Mouse (Mus musculus) intestine, embryonic 15.5 days (tissue): ENCODE data around the gene Samd11. TPM values are rescaled to one million over a fixed set of nuclear protein-coding genes. Genes with fewer than 3 reads are reported as not detected.

ENCODE experiments used
- ATAC-seq: fragments of 200-750 bp; cut with Nextera tagmentation; 2 replicates; pipeline ENCODE4 v1.8.0; 2017; ENCODE audit warnings: moderate TSS enrichment, moderate library complexity
- H3K27ac ChIP-seq: fragments of 300-500 bp; sonication (generic); 2 replicates; pipeline ENCODE4 v1.5.1; 2015; ENCODE audit warnings: mild to moderate bottlenecking, inconsistent platforms
- H3K27me3 ChIP-seq: fragments of 300-500 bp; sonication (generic); replicated peaks from 2 replicates; pipeline ENCODE4 v1.6.1; 2015; ENCODE audit warnings: inconsistent platforms
- H3K36me3 ChIP-seq: fragments of 300-500 bp; sonication (generic); 2 replicates; pipeline ENCODE4 v1.6.1; 2015; ENCODE audit warnings: inconsistent platforms
- H3K4me1 ChIP-seq: fragments of 300-500 bp; sonication (generic); replicated peaks from 2 replicates; pipeline ENCODE4 v1.6.1; 2015; ENCODE audit warnings: inconsistent platforms
- H3K4me2 ChIP-seq: fragments of 300-500 bp; sonication (generic); replicated peaks from 2 replicates; pipeline ENCODE4 v1.6.1; 2015; ENCODE audit warnings: mild to moderate bottlenecking, inconsistent platforms
- H3K4me3 ChIP-seq: fragments of 300-500 bp; sonication (generic); replicated peaks from 2 replicates; pipeline ENCODE4 v1.5.1; 2015; ENCODE audit warnings: inconsistent platforms
- H3K9ac ChIP-seq: fragments of 300-500 bp; sonication (generic); 2 replicates; pipeline ENCODE4 v1.6.1; 2015; ENCODE audit warnings: inconsistent platforms
- H3K9me3 ChIP-seq: fragments of 300-500 bp; sonication (generic); 2 replicates; pipeline ENCODE4 v1.6.1; 2016; ENCODE audit warnings: inconsistent platforms
- WGBS: fragments of 180-500 bp; shearing (Covaris S2); methylation state at CpG from one replicate; pipeline ENCODE4 v1.1.7; 2015; 5-methylcytosine and 5-hydroxymethylcytosine counted together
- polyA plus RNA-seq: library from polyadenylated mRNA; unstranded; fragments of >200 nt; fragmentation: Nextera tagmentation; extraction: Ambion mirVana; gene quantifications from 2 replicates; pipeline ENCODE4 v1.2.1, GENCODE M21; 2015

Samd11 gene
- polyA plus RNA-seq, 1 experiment from 2014 or later: 0.69 TPM

- no peaks in the 10 kb centered on the region for H3K9me3 ChIP-seq
- H3K4me3 ChIP-seq: peak overlapping the region; percentile 61
- no peaks in the 10 kb centered on the region for H3K27me3 ChIP-seq
- ATAC-seq: peak; percentile 7; the same call in 1 of the 2 replicates
- H3K4me2 ChIP-seq: peak overlapping the region; percentile 93
- WGBS: 4% methylated on average over 17 of the region's 17 CpGs
- H3K4me1 ChIP-seq: peaks cover 18% of the 10 kb centered on the region
- peaks cover 40% of the 10 kb centered on the region for H3K36me3 ChIP-seq
- H3K9ac ChIP-seq: peak overlapping the region; percentile 72
- peak overlapping the region; percentile 10; the same call in 1 of the 2 replicates for H3K27ac ChIP-seq
Observed at GRCm38 (mm10) chr4:156234021-156234501, 21.4 kb downstream of the Samd11 start.

- peak overlapping the region; percentile 50 for H3K4me2 ChIP-seq
- H3K4me3 ChIP-seq: peak overlapping the region; percentile 20; the same call in 1 of the 2 replicates
- 19% methylated on average over 12 of the region's 12 CpGs for WGBS
- H3K36me3 ChIP-seq: peaks cover 31% of the 10 kb centered on the region
- H3K4me1 ChIP-seq: peaks cover 18% of the 10 kb centered on the region
- no peaks in the 10 kb centered on the region for H3K27me3 ChIP-seq
- ATAC-seq: peak; percentile 83
- H3K27ac ChIP-seq: no peak overlapping the region
- H3K9me3 ChIP-seq: no peaks in the 10 kb centered on the region
- peak overlapping the region; percentile 13; the same call in 1 of the 2 replicates for H3K9ac ChIP-seq
Observed at GRCm38 (mm10) chr4:156228393-156229024, 26.9 kb downstream of the Samd11 start.

- Histone ChIP-seq H3K9me3 (no peaks in the 10 kb centered on the region), H3K4me1 (peaks cover 15% of the 10 kb centered on the region), H3K9ac (peak overlapping the region; percentile 13; the same call in 1 of the 2 replicates), H3K4me3 (peak overlapping the region; percentile 20; the same call in 1 of the 2 replicates), H3K27me3 (no peaks in the 10 kb centered on the region), H3K27ac (no peak overlapping the region), H3K36me3 (peaks cover 31% of the 10 kb centered on the region), H3K4me2 (peak overlapping the region; percentile 50)
- 31% methylated on average over 18 of the region's 18 CpGs for WGBS
- peak; percentile 48 for ATAC-seq
Observed at GRCm38 (mm10) chr4:156227752-156228392, 27.6 kb downstream of the Samd11 start.

- H3K9ac ChIP-seq: no peak overlapping the region
- no peak overlapping the region for H3K4me3 ChIP-seq
- no peak for ATAC-seq
- 0 out of 2 replicates have a peak, but pooled peaks cover 4% of the 10 kb centered on the region for H3K36me3 ChIP-seq
- H3K27me3 ChIP-seq: no peaks in the 10 kb centered on the region
- H3K9me3 ChIP-seq: no peaks in the 10 kb centered on the region
- 79% methylated on average over 2 of the region's 2 CpGs for WGBS
- H3K4me2 ChIP-seq: no peak overlapping the region
- peaks cover 15% of the 10 kb centered on the region for H3K4me1 ChIP-seq
- H3K27ac ChIP-seq: no peak overlapping the region
Observed at GRCm38 (mm10) chr4:156224276-156224675, 31.2 kb downstream of the Samd11 start.

- Histone ChIP-seq H3K9me3 (no peaks in the 10 kb centered on the region), H3K4me1 (no peaks in the 10 kb centered on the region), H3K4me2 (no peak overlapping the region), H3K36me3 (no peaks in the 10 kb centered on the region), H3K27me3 (no peaks in the 10 kb centered on the region), H3K9ac (no peak overlapping the region), H3K27ac (no peak overlapping the region), H3K4me3 (no peak overlapping the region)
- 87% methylated on average over 11 of the region's 11 CpGs for WGBS
- no peak for ATAC-seq
Observed at GRCm38 (mm10) chr4:156219936-156220335, 35.5 kb downstream of the Samd11 start.

- no peaks in the 10 kb centered on the region for H3K27me3 ChIP-seq
- no peaks in the 10 kb centered on the region for H3K9me3 ChIP-seq
- H3K4me1 ChIP-seq: no peaks in the 10 kb centered on the region
- no peaks in the 10 kb centered on the region for H3K36me3 ChIP-seq
- no peak overlapping the region for H3K9ac ChIP-seq
- 84% methylated on average over 16 of the region's 16 CpGs for WGBS
- no peak overlapping the region for H3K4me3 ChIP-seq
- no peak for ATAC-seq
- H3K27ac ChIP-seq: no peak overlapping the region
- no peak overlapping the region for H3K4me2 ChIP-seq
Observed at GRCm38 (mm10) chr4:156217838-156218237, 37.6 kb downstream of the Samd11 start.

- Histone ChIP-seq H3K27ac (no peak overlapping the region), H3K36me3 (no peaks in the 10 kb centered on the region), H3K4me3 (no peak overlapping the region), H3K27me3 (no peaks in the 10 kb centered on the region), H3K9me3 (no peaks in the 10 kb centered on the region), H3K9ac (no peak overlapping the region), H3K4me2 (no peak overlapping the region), H3K4me1 (no peaks in the 10 kb centered on the region)
- WGBS: 76% methylated on average over 16 of the region's 16 CpGs
- no peak for ATAC-seq
Observed at GRCm38 (mm10) chr4:156217022-156217669, 38.3 kb downstream of the Samd11 start.

- Histone ChIP-seq H3K36me3 (no peaks in the 10 kb centered on the region), H3K27ac (no peak overlapping the region), H3K27me3 (no peaks in the 10 kb centered on the region), H3K9me3 (no peaks in the 10 kb centered on the region), H3K4me2 (no peak overlapping the region), H3K4me1 (no peaks in the 10 kb centered on the region), H3K9ac (no peak overlapping the region), H3K4me3 (no peak overlapping the region)
- WGBS: 81% methylated on average over 2 of the region's 2 CpGs
- ATAC-seq: no peak
Observed at GRCm38 (mm10) chr4:156216196-156216595, 39.3 kb downstream of the Samd11 start.

- ATAC-seq: peak; percentile 41; the same call in 1 of the 2 replicates
- 71% methylated on average over 4 of the region's 4 CpGs for WGBS
Observed at GRCm38 (mm10) chr4:156215649-156216048, 39.8 kb downstream of the Samd11 start, which contains the start of gene Perm1. TSS of gene Perm1 (plus strand) at chr4:156215868.

GRCm38 (mm10) chr4:156213134-156213533 lies 42.3 kb downstream of the Samd11 start:
- H3K4me1 ChIP-seq: no peaks in the 10 kb centered on the region
- 92% methylated on average over 13 of the region's 13 CpGs for WGBS
- H3K9ac ChIP-seq: no peak overlapping the region
- H3K4me2 ChIP-seq: no peak overlapping the region
- H3K36me3 ChIP-seq: no peaks in the 10 kb centered on the region
- H3K27ac ChIP-seq: no peak overlapping the region
- H3K9me3 ChIP-seq: no peaks in the 10 kb centered on the region
- H3K4me3 ChIP-seq: no peak overlapping the region
- ATAC-seq: no peak
- no peaks in the 10 kb centered on the region for H3K27me3 ChIP-seq

More at GRCm38 (mm10) chr4:156215649-156216048, 39.8 kb downstream of the Samd11 start, which contains the start of gene Perm1:
- Histone ChIP-seq H3K36me3 (no peaks in the 10 kb centered on the region), H3K4me3 (no peak within 1 kb of the TSS), H3K9me3 (no peaks in the 10 kb centered on the region), H3K27me3 (no peaks in the 10 kb centered on the region), H3K27ac (no peak within 1 kb of the TSS), H3K9ac (no peak within 1 kb of the TSS), H3K4me1 (no peaks in the 10 kb centered on the region), H3K4me2 (no peak within 1 kb of the TSS)

- Histone ChIP-seq H3K4me2 (no peak overlapping the region), H3K9me3 (no peaks in the 10 kb centered on the region), H3K27me3 (no peaks in the 10 kb centered on the region), H3K36me3 (no peaks in the 10 kb centered on the region), H3K4me3 (no peak overlapping the region), H3K9ac (no peak overlapping the region), H3K4me1 (no peaks in the 10 kb centered on the region), H3K27ac (no peak overlapping the region)
- ATAC-seq: no peak
- 73% methylated on average over 13 of the region's 13 CpGs for WGBS
Observed at GRCm38 (mm10) chr4:156209963-156210635, 45.4 kb downstream of the Samd11 start.

GRCm38 (mm10) chr4:156208872-156209271 lies 46.6 kb downstream of the Samd11 start:
- WGBS: 84% methylated on average over 4 of the region's 4 CpGs
- Histone ChIP-seq H3K4me3 (no peak overlapping the region), H3K4me1 (no peaks in the 10 kb centered on the region; the same call in 1 of the 2 replicates), H3K36me3 (no peaks in the 10 kb centered on the region), H3K9ac (no peak overlapping the region), H3K4me2 (no peak overlapping the region), H3K27me3 (peaks cover 5% of the 10 kb centered on the region; the same call in 1 of the 2 replicates), H3K27ac (no peak overlapping the region), H3K9me3 (no peaks in the 10 kb centered on the region)
- no peak for ATAC-seq
